Comparison of ENCODE assay signal across 33 mouse cellular contexts in the genomic region with DNA sequence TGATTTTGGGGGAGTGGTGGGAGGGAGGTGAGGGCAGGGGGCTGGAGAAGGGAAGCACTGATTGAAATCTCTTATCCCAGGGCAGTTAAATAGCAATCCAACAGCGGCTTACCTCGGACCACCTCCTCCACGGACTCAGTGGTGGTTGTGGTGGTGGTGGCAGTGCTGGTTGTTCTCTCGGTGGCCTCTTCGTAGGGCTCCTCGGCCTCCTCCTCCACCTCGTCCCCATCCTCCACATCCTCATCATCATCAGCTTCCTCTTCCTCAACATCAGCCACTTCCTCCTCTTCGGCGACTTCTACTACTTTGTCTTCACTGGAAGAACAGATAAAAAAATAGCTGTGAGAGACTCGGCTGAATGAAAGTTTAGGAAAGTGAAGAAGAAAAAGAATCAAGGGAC.
"Had no signal": no experiment of that assay in that cellular context is flagged by ENCODE, and none has a peak within 500 bp of the region (broad histone marks: within the 10 kb centered on the region; RNA-seq: fewer than 3 reads in every experiment).

No protein-coding gene starts in this region.

- H3K4me2 ChIP-seq: limb, embryonic 12.5 days; limb, embryonic 13.5 days; limb, embryonic 15.5 days; liver, embryonic 11.5 days; liver, embryonic 12.5 days; liver, embryonic 13.5 days; liver, embryonic 15.5 days; lung, embryonic 14.5 days; lung, embryonic 15.5 days; midbrain, embryonic 11.5 days; midbrain, embryonic 12.5 days; midbrain, embryonic 13.5 days; midbrain, embryonic 15.5 days; neural tube, embryonic 12.5 days; neural tube, embryonic 13.5 days had no signal

- H3K36me3 ChIP-seq: liver, embryonic 12.5 days; liver, embryonic 13.5 days; liver, embryonic 15.5 days had no signal

- H3K4me1 ChIP-seq: liver, embryonic 12.5 days; liver, embryonic 13.5 days; liver, embryonic 15.5 days; megakaryocyte, embryonic 14.5 days had no signal

- H3K4me3 ChIP-seq: limb, embryonic 10.5 days; limb, embryonic 12.5 days; limb, embryonic 13.5 days; limb, embryonic 15.5 days; liver, embryonic 12.5 days; liver, embryonic 13.5 days; liver, embryonic 15.5 days; lung, embryonic 15.5 days; megakaryocyte, embryonic 14.5 days; midbrain, embryonic 10.5 days; midbrain, embryonic 12.5 days; midbrain, embryonic 13.5 days; midbrain, embryonic 15.5 days; myocyte; neural tube, embryonic 12.5 days; neural tube, embryonic 13.5 days had no signal

- DNase-seq: left cerebral cortex, postnatal 4 days; liver; liver, embryonic 13.5 days; liver, postnatal 0 days; lung, adult 18-20 months; lung, adult 2 months; lung, embryonic 14.5 days; lung, postnatal 10 days; lung, postnatal 14 days; lung, postnatal 36 days; lung, postnatal 4 days; midbrain, embryonic 14.5 days had no signal

- H3K9me3 ChIP-seq: limb, embryonic 10.5 days; limb, embryonic 15.5 days; liver, embryonic 12.5 days; liver, embryonic 13.5 days; liver, embryonic 15.5 days; lung, embryonic 15.5 days; midbrain, embryonic 10.5 days; midbrain, embryonic 12.5 days; midbrain, embryonic 13.5 days; midbrain, embryonic 15.5 days; neural tube, embryonic 12.5 days; neural tube, embryonic 13.5 days had no signal

- H3K27me3 ChIP-seq: limb, embryonic 12.5 days; limb, embryonic 13.5 days; limb, embryonic 15.5 days; liver, embryonic 12.5 days; liver, embryonic 13.5 days; liver, embryonic 15.5 days; lung, embryonic 15.5 days; megakaryocyte, embryonic 14.5 days; midbrain, embryonic 12.5 days; midbrain, embryonic 13.5 days; midbrain, embryonic 15.5 days; neural tube, embryonic 12.5 days; neural tube, embryonic 13.5 days had no signal

- H3K9ac ChIP-seq: limb, embryonic 12.5 days; limb, embryonic 13.5 days; limb, embryonic 15.5 days; liver, embryonic 12.5 days; liver, embryonic 13.5 days; liver, embryonic 14.5 days; liver, embryonic 15.5 days; liver, postnatal 0 days; lung, embryonic 14.5 days; lung, embryonic 15.5 days; midbrain, embryonic 12.5 days; midbrain, embryonic 13.5 days; midbrain, embryonic 15.5 days; neural tube, embryonic 12.5 days; neural tube, embryonic 13.5 days had no signal

- H3K27ac ChIP-seq: limb, embryonic 10.5 days; limb, embryonic 12.5 days; limb, embryonic 13.5 days; limb, embryonic 15.5 days; liver, embryonic 12.5 days; liver, embryonic 13.5 days; liver, embryonic 14.5 days; liver, embryonic 15.5 days; lung, embryonic 15.5 days; macrophage; midbrain, embryonic 10.5 days; midbrain, embryonic 12.5 days; midbrain, embryonic 15.5 days; neural tube, embryonic 12.5 days; neural tube, embryonic 13.5 days had no signal

- ATAC-seq: liver, embryonic 12.5 days; liver, postnatal 0 days; lung, postnatal 0 days; midbrain, embryonic 13.5 days; midbrain, embryonic 15.5 days; midbrain, embryonic 16.5 days had no signal
